Mouse (Mus musculus): ENCODE measurements at regions not wholly inside any gene's neighbourhood (a gene's known extent, or its start where the extent isn't known, plus 50 kb on each side); places are given as distances from the start of the nearest gene placed in this dataset.

DNA sequence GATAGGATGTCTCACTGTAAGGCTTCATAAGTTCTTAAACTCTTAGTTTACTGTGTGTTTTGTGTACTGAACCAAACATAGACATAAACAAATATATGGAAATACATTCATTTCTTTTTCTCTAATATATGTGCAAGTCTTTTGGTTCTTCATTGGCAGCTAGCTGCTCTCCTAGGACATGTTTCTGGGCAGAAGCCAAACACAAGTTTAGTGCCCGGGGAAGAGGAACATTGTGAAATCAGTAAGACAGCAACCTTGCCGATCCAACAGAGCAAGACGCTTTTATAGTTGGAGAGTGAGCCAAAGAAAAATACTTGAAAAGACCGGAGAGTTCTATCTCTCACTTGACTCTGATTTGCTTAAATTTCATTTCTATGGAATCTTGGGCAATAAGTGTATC is 178.0 kb upstream of the Fst start:
- no peaks in the 10 kb centered on the region for H3K27me3 ChIP-seq (ENCODE audit: insufficient read depth, low read length)
- no peaks in the 10 kb centered on the region for H3K4me1 ChIP-seq (ENCODE audit: insufficient read depth)
- H3K9ac ChIP-seq = no peak overlapping the region
- WGBS = 79% methylated on average over 4 of the region's 4 CpGs
- TF ChIP-seq CTCF (IDR thresholded peaks at IDR 0.05; ENCODE audit: low read depth) = no peak
- ATAC-seq (ENCODE audit: insufficient read depth) (no peak), DNase-seq (no peak)
- no peaks in the 10 kb centered on the region for H3K36me3 ChIP-seq (ENCODE audit: insufficient read depth)
- no peak overlapping the region for H3K27ac ChIP-seq (ENCODE audit: low read depth)
- no peak overlapping the region for H3K4me3 ChIP-seq (ENCODE audit: low read depth, low read length)
- no peak overlapping the region for H3K4me2 ChIP-seq
- no peaks in the 10 kb centered on the region for H3K9me3 ChIP-seq (ENCODE audit: low read depth, low read length)

DNA sequence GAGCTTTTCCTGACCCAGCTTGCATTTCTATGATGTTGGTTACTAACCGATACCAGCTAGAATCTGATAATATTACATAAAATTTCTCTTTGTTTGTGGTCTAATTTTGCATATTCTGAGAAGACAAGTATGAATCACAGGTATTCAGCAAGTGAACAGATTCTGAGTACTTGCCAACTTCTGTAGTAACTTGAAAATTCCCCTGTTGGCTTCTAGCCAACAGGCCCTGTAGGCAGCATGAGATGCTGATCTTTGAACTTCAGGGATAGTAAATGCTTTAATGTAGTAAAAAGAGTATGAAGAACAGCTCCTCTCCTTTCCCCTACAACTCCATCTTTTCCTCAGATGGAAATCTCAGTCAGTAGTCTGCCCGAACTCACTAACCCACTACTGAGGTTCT is 178.5 kb upstream of the Mocs2 start:
- Histone ChIP-seq H3K9me3 (ENCODE audit: low read depth, low read length) (no peaks in the 10 kb centered on the region), H3K9ac (no peak overlapping the region), H3K4me3 (ENCODE audit: low read depth, low read length) (no peak overlapping the region), H3K4me1 (ENCODE audit: insufficient read depth) (no peaks in the 10 kb centered on the region), H3K4me2 (no peak overlapping the region), H3K27me3 (ENCODE audit: insufficient read depth, low read length) (no peaks in the 10 kb centered on the region), H3K27ac (ENCODE audit: low read depth) (no peak overlapping the region), H3K36me3 (ENCODE audit: insufficient read depth) (no peaks in the 10 kb centered on the region)
- no peak for ATAC-seq (ENCODE audit: insufficient read depth)
- TF ChIP-seq CTCF (IDR thresholded peaks at IDR 0.05; ENCODE audit: low read depth) = no peak
- peak; percentile 37 for DNase-seq
- 90% methylated on average over 2 of the region's 2 CpGs for WGBS

DNA sequence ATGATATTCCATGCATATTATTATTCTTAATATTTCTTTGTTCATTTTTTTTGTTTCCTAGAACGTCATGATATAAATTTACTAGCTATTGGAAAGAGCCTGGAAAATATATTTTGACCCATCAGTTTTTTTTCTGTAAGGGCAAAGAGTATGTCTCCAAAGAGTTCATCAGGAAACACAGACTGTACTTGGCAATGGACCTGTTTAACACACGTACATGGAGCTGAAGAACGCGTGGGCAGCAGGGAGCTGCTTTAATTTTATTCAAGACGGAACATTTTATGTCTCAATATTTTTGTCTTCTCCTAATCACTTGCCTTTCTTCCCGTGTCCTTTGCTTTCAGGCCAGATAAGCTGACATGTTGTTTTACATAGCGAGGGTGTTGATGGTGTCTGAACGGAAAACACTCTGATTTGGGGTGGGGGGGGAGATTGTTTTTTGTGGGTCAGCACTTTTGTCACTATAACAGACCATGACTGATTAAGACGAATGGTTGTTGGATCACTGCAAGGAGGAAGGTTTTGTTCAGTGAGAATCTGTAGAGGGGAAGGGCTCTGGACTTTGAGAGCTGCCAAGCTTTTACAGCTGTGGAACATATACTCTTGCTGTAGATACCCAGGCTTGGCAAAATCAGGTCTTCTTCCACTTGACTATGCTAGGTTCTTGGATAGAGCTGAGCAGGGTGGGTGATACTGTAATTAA is 176.2 kb upstream of the Mocs2 start:
- ATAC-seq (ENCODE audit: insufficient read depth) (no peak), DNase-seq (no peak)
- no peaks in the 10 kb centered on the region for H3K36me3 ChIP-seq (ENCODE audit: insufficient read depth)
- WGBS = 48% methylated on average over 9 of the region's 9 CpGs
- no peak for TF ChIP-seq CTCF (IDR thresholded peaks at IDR 0.05; ENCODE audit: low read depth)
- H3K27me3 ChIP-seq (ENCODE audit: insufficient read depth, low read length) = no peaks in the 10 kb centered on the region
- no peak overlapping the region for H3K4me2 ChIP-seq
- H3K4me3 ChIP-seq (ENCODE audit: low read depth, low read length) = no peak overlapping the region
- H3K9me3 ChIP-seq (ENCODE audit: low read depth, low read length) = no peaks in the 10 kb centered on the region
- no peak overlapping the region for H3K27ac ChIP-seq (ENCODE audit: low read depth)
- no peak overlapping the region for H3K9ac ChIP-seq
- no peaks in the 10 kb centered on the region for H3K4me1 ChIP-seq (ENCODE audit: insufficient read depth)

DNA sequence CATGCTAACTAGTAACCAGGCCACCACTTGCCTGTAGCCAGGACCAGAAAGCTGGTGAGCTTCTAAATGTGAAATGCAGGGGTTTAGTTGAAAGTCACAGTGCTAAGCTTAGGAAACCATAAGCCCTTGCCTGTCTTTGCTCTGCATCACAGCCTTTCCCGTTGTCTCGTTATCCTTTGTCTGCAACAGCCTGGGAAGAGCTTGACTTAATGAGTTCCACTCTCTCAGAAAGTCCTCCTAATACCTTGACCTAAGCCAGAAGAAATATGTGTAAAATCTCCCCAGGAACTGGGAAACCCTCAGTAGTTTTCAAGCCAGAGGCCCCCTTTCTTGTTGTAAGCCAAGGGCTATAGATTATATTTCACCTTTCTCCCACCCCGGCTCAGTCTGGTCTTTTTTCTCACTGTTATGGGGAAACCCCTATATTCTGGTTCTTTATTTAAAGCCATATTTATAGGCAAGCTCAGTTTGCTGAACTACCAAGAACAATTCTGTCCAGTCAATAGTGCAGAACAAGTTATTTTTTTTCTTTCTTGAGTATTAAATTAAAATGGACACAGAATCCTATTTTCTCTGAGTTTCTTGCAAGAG is 175.0 kb upstream of the Mocs2 start:
- Histone ChIP-seq H3K27me3 (ENCODE audit: insufficient read depth, low read length) (no peaks in the 10 kb centered on the region), H3K27ac (ENCODE audit: low read depth) (no peak overlapping the region), H3K9me3 (ENCODE audit: low read depth, low read length) (no peaks in the 10 kb centered on the region), H3K4me3 (ENCODE audit: low read depth, low read length) (no peak overlapping the region), H3K4me1 (ENCODE audit: insufficient read depth) (no peaks in the 10 kb centered on the region), H3K4me2 (no peak overlapping the region), H3K36me3 (ENCODE audit: insufficient read depth) (no peaks in the 10 kb centered on the region), H3K9ac (no peak overlapping the region)
- no peak for DNase-seq
- no peak for TF ChIP-seq CTCF (IDR thresholded peaks at IDR 0.05; ENCODE audit: low read depth)
- 67% methylated on average over 3 of the region's 3 CpGs for WGBS
- no peak for ATAC-seq (ENCODE audit: insufficient read depth)

DNA sequence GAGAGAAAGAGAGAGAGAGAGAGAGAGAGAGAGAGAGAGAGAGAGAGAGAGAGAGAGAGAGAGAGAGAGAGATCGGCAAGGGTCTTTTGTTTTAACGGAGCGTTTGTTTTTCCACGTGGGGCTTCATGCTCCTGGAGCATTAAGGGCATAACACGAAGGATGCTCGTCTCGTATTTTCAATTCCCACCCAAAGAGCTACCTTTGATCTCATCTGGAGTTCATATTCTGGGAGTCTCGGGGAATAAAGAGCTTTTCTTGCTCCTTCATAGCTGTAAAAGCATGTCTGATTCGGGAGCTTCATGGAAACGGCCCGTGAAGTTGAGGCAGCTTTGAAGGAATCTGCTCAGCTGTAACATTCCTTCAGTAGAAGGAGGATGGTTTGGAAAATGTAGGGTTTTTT is 174.5 kb upstream of the Mocs2 start:
- no peak overlapping the region for H3K4me2 ChIP-seq
- 57% methylated on average over 11 of the region's 11 CpGs for WGBS

DNA sequence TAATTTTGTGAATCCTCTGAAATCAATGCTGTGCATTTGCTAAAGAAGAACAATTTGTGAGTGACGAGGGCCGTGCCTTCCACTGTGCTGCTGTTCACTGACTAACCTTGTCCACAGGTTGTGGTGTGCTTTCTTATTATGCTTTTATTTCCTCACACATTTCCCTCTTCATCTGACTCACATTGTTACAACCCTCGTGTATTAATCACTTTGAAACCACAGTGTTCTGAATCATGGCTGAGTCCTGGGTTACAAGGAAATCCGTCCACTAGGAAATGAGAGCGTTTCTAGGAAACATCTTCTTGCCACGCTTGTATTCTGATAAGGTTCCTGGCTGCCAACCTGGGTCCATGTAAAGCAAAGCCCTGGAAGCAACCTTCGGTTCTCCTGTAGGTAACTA is 163.8 kb upstream of the Mocs2 start:
- H3K9ac ChIP-seq = no peak overlapping the region
- 77% methylated on average over 7 of the region's 7 CpGs for WGBS
- no peak overlapping the region for H3K27ac ChIP-seq (ENCODE audit: low read depth)
- no peak for TF ChIP-seq CTCF (IDR thresholded peaks at IDR 0.05; ENCODE audit: low read depth)
- no peaks in the 10 kb centered on the region for H3K27me3 ChIP-seq (ENCODE audit: insufficient read depth, low read length)
- H3K4me3 ChIP-seq (ENCODE audit: low read depth, low read length) = no peak overlapping the region
- no peaks in the 10 kb centered on the region for H3K4me1 ChIP-seq (ENCODE audit: insufficient read depth)
- no peak for ATAC-seq (ENCODE audit: insufficient read depth)
- no peaks in the 10 kb centered on the region for H3K9me3 ChIP-seq (ENCODE audit: low read depth, low read length)
- H3K4me2 ChIP-seq = no peak overlapping the region
- DNase-seq = no peak
- H3K36me3 ChIP-seq (ENCODE audit: insufficient read depth) = no peaks in the 10 kb centered on the region

More for the DNA sequence above, 174.5 kb upstream of the Mocs2 start:
- Histone ChIP-seq H3K9ac (no peak overlapping the region), H3K27me3 (ENCODE audit: insufficient read depth, low read length) (no peaks in the 10 kb centered on the region), H3K4me1 (ENCODE audit: insufficient read depth) (no peaks in the 10 kb centered on the region), H3K27ac (ENCODE audit: low read depth) (no peak overlapping the region), H3K36me3 (ENCODE audit: insufficient read depth) (no peaks in the 10 kb centered on the region), H3K4me3 (ENCODE audit: low read depth, low read length) (no peak overlapping the region), H3K9me3 (ENCODE audit: low read depth, low read length) (no peaks in the 10 kb centered on the region)
- ATAC-seq (ENCODE audit: insufficient read depth) (no peak), DNase-seq (no peak)
- no peak for TF ChIP-seq CTCF (IDR thresholded peaks at IDR 0.05; ENCODE audit: low read depth)

DNA sequence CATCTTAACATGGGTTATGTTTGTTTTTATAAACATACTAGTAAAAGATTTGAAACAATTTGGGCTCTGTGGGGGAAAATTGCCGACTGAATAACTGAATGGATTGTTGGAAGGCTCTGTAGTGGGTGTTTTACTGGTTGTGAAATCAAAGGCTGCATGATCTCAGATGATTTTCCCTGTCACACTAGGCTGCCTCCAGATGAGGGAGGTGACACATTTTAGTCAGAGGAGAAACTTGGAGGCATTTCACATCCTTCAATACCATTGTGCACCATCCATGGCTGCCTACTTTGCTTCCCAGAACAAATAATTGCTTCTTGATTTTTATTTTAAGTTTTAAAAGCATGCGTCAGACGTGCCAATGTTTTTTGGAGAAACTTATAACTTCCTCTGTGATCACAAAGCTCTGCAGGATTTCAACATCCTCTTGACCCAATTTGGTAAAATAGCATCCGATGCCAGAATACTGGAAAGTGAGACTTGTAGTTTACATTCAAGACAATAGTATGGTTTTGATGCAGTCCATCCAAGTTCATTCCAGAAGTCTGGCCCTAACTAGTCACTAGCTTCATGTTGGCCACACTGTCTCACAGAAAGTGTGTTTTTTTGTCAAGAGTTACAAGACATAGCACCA is 163.0 kb upstream of the Mocs2 start:
- Histone ChIP-seq H3K27ac (ENCODE audit: low read depth) (no peak overlapping the region), H3K36me3 (ENCODE audit: insufficient read depth) (no peaks in the 10 kb centered on the region), H3K9ac (no peak overlapping the region), H3K27me3 (ENCODE audit: insufficient read depth, low read length) (no peaks in the 10 kb centered on the region), H3K4me3 (ENCODE audit: low read depth, low read length) (no peak overlapping the region), H3K4me1 (ENCODE audit: insufficient read depth) (no peaks in the 10 kb centered on the region), H3K4me2 (no peak overlapping the region), H3K9me3 (ENCODE audit: low read depth, low read length) (no peaks in the 10 kb centered on the region)
- no peak for TF ChIP-seq CTCF (IDR thresholded peaks at IDR 0.05; ENCODE audit: low read depth)
- 69% methylated on average over 4 of the region's 4 CpGs for WGBS
- DNase-seq (peak; percentile 53), ATAC-seq (ENCODE audit: insufficient read depth) (no peak)

Data from lung, embryonic 14.5 days (tissue).